Mouse (Mus musculus): ENCODE data around the gene Lipo2. TPM values are rescaled to one million over a fixed set of nuclear protein-coding genes. Genes with fewer than 3 reads are reported as not detected.
"Not testable (repeated sequence)": the region's sequence is repeated elsewhere in the genome, so short reads cannot be mapped to it uniquely, and the experiment has no call there.

The Lipo2 gene
- 0.31 and 0.39 TPM in 2 replicates for polyA plus RNA-seq (2016; fragmentation: Nextera tagmentation; extraction: Ambion mirVana)

GRCm38 (mm10) chr19:33751259-33751658, at the start of gene Lipo2:
Gene Lipo2 (minus strand): TSS chr19:33751359.
- not testable (repeated sequence) for H3K4me3 ChIP-seq; H3K4me2 ChIP-seq (replicated peaks); H3K9ac ChIP-seq; H3K27ac ChIP-seq; H3K4me1 ChIP-seq; H3K27me3 ChIP-seq; H3K9me3 ChIP-seq; H3K36me3 ChIP-seq; ATAC-seq (ENCODE audit: insufficient number of reproducible peaks, insufficient read depth, low FRiP score, low TSS enrichment)
- WGBS, result 91% methylated on average over 1 of the region's 1 CpGs

GRCm38 (mm10) chr19:33787359-33787758, 36.2 kb upstream of the Lipo2 start, which contains the start of gene Lipo1:
Gene Lipo1 (minus strand): TSS chr19:33787459.
- H3K27me3 ChIP-seq; H3K9ac ChIP-seq; H3K4me1 ChIP-seq; H3K9me3 ChIP-seq; H3K4me3 ChIP-seq; H3K36me3 ChIP-seq; H3K27ac ChIP-seq; H3K4me2 ChIP-seq (replicated peaks); ATAC-seq (ENCODE audit: insufficient number of reproducible peaks, insufficient read depth, low FRiP score, low TSS enrichment): not testable (repeated sequence)

- Histone ChIP-seq H3K9me3 (no peaks in the 10 kb centered on the region), H3K27me3 (no peaks in the 10 kb centered on the region), H3K9ac (no peak overlapping the region), H3K4me2 (replicated peaks) (no peak overlapping the region), H3K36me3 (no peaks in the 10 kb centered on the region), H3K27ac (no peak overlapping the region), H3K4me3 (no peak overlapping the region), H3K4me1 (no peaks in the 10 kb centered on the region)
- ATAC-seq (ENCODE audit: insufficient number of reproducible peaks, insufficient read depth, low FRiP score, low TSS enrichment), result no peak
- WGBS, result 89% methylated on average over 12 of the region's 12 CpGs
These were observed 35.6 kb upstream of the Lipo2 start for GRCm38 (mm10) chr19:33786576-33787277.

DNA sequence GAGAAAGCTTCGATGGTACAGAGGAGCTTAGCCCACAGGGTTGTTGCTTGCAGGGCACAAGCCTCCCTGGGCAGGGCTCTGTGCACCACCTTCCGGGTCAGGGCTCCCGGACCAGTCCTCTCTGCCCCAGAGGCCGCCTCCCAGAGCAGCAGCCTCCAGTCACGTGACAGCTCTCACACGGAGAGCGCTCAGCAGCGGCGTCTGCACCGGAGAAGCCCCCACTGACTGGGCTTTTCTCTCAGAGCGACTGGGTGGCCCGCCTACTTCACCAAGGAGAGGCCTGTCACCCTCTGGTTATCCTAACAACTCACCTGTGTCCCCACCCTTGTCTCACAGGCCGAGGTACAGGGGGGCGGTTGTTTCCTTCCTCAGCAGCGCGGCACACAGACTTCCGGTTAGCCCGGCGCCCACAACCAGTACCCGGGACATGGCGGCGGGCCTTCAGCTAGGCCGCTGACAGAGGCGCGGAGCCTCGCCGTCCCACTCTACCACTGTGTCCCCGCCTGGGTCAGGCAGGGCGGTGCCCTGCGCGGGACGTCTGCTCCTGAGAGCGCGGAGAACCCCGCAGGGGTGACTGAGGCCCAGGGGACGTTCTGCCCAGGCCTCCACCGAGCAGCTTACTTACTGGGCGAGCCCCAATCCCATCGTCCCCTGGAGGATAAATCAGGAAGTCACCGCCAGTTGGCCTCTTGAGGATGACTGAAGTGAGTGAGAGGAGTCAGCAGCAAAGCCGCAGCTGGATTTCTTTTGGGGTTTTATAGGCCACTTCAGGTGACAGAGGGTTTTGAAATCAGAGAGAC, 10.3 kb upstream of the Lipo2 start, which contains the start of gene Lipo3:
Gene Lipo3 (minus strand): TSS at position 665 of the 800 bp plus-strand sequence.
- H3K4me1 ChIP-seq, H3K9ac ChIP-seq, H3K27me3 ChIP-seq, H3K9me3 ChIP-seq, H3K36me3 ChIP-seq, H3K27ac ChIP-seq, H3K4me3 ChIP-seq: not testable (repeated sequence)
- H3K4me2 ChIP-seq (replicated peaks), result peak within 1 kb of the TSS; percentile 37
- 29% methylated on average over 13 of the region's 41 CpGs for WGBS
- peak; percentile 81 for ATAC-seq (ENCODE audit: insufficient number of reproducible peaks, insufficient read depth, low FRiP score, low TSS enrichment)

Other genes with a start within 250 kb of the Lipo2 start
- gene Lipo4, start 233.6 kb downstream of the Lipo2 start, polyA plus RNA-seq (2016; fragmentation: Nextera tagmentation; extraction: Ambion mirVana), result not detected in 2 replicates
- not detected in 2 replicates for gene Gm8978, start 126.1 kb downstream of the Lipo2 start, polyA plus RNA-seq (2016; fragmentation: Nextera tagmentation; extraction: Ambion mirVana)
- gene Lipo3, start 10.6 kb upstream of the Lipo2 start, polyA plus RNA-seq (2016; fragmentation: Nextera tagmentation; extraction: Ambion mirVana), result 9.4 and 11.0 TPM in 2 replicates
- not detected in 2 replicates for gene Lipo1, start 36.1 kb upstream of the Lipo2 start, polyA plus RNA-seq (2016; fragmentation: Nextera tagmentation; extraction: Ambion mirVana)
- gene Lipf, start 209.8 kb upstream of the Lipo2 start, polyA plus RNA-seq (2016; fragmentation: Nextera tagmentation; extraction: Ambion mirVana), result not detected in 2 replicates